Mouse (Mus musculus) liver, postnatal 0 days (tissue): ENCODE measurements around the gene Mpdu1.

Source experiments
- CTCF ChIP-seq: sonication (generic); IDR thresholded peaks from 2 replicates; pipeline ENCODE4 v1.5.1; 2016; ENCODE audit warnings: antibody characterized with exemption, low read depth
- EP300 ChIP-seq: IDR thresholded peaks from 2 replicates; pipeline ENCODE4 v1.6.1; 2016; ENCODE audit warnings: antibody characterized with exemption, low read depth, mild to moderate bottlenecking

- TF ChIP-seq CTCF (no peak), EP300 (no peak)
Observed at GRCm38 (mm10) chr11:69683576-69683975, 21.1 kb upstream of the Mpdu1 start.
